Mouse (Mus musculus) C2C12 (cell line): Measurements from ENCODE around the gene Ergic2.

Experiments
- CTCF ChIP-seq: IDR thresholded peaks from one replicate; pipeline ENCODE4 v1.5.1; 2011; ENCODE audit not compliant: control insufficient read depth, insufficient read depth, insufficient read length
- MYOD1 ChIP-seq: IDR thresholded peaks from one replicate; pipeline ENCODE4 v1.6.1; 2011; ENCODE audit warnings: low read depth; ENCODE audit not compliant: control insufficient read depth, insufficient read length
- USF1 ChIP-seq: IDR thresholded peaks from one replicate; pipeline ENCODE4 v1.6.1; 2011; ENCODE audit warnings: low read depth, mild to moderate bottlenecking, control low read depth, moderate library complexity

GRCm38 (mm10) chr6:148133536-148133935, 78.6 kb downstream of the Ergic2 start:
- TF ChIP-seq CTCF (no peak), USF1 (no peak), MYOD1 (no peak)
